Mouse (Mus musculus): ENCODE data around the gene Spic.
"Not testable (repeated sequence)": the region's sequence is repeated elsewhere in the genome, so short reads cannot be mapped to it uniquely, and the experiment has no call there.

The Spic gene

DNA sequence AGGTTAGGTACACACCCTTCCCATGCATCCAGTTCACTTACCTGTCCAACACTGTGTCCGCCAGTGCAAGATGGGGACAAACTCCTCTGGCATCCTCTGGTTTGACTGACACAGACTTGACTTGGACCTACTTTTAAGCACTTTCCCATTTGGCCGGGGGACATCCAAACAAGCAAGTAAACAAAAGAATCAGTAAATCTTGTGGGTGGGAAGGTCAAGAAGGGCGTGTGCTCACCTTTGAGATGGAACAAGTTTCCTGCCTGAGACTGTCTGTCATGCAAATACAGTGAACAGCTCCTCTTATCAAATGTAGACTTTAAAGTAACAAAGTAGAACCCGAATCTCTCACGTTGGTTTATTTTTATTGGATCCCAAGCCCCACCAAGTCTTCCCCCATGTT is at the start of gene Spic:
Spic (minus strand) TSS at position 91 of the 400 bp plus-strand sequence.
- no peak for DNase-seq

DNA sequence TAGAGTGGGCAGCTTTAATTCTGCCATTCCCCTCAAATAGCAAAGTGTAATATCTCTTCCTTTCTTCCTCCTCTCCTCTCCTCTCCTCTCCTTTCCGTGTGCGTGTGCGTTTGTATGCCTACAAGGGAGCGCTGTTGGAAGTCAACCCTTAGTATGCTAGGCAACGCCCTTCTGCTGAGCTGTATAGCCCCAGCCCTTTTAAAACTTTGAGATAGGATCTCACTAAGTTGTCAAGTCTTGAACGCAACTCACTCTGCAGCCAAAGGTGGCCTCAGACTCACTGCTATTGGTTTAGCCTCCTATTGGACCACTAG is 47.5 kb upstream of the Spic start:
- no peak for DNase-seq

DNA sequence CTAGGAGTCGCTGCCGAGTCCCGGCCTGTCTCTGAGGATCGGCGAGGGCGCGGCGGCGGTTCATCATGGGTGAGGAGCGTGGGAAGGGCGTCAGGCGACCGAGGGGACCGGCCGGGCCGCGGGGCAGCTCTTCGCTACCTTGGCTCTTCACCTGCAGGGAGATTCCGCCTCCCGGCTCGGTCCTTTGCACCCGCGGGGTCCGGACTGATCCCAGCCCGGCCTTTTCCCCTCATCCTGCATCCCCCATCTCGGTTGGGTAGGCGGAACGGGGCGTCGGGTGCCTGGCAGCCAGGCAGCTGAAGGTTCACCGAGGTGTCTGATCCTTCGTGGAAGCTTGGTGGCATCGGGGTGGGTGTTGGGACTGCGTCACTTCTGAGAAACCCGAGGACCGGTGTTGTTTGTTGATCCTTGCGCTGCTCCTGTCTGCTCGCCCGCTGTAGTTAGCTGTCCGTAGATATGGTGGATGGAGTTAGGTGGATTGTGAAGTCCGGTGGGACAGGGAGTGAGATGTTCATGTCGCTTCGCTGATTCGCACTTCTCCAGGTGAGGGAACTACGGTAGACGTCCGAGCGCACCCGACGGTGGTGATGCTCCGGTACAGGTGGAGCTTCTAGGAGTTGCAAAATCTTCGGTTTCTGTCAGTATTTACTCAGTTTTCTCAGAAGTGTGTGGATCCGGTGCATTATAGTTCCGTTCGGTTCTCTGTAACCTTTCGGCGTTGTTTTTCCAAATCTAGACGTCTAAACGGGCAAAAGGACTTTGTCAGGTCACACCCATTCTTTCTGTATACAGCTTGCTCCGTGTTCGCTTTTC is 46.9 kb upstream of the Spic start:
- DNase-seq: no peak

DNA sequence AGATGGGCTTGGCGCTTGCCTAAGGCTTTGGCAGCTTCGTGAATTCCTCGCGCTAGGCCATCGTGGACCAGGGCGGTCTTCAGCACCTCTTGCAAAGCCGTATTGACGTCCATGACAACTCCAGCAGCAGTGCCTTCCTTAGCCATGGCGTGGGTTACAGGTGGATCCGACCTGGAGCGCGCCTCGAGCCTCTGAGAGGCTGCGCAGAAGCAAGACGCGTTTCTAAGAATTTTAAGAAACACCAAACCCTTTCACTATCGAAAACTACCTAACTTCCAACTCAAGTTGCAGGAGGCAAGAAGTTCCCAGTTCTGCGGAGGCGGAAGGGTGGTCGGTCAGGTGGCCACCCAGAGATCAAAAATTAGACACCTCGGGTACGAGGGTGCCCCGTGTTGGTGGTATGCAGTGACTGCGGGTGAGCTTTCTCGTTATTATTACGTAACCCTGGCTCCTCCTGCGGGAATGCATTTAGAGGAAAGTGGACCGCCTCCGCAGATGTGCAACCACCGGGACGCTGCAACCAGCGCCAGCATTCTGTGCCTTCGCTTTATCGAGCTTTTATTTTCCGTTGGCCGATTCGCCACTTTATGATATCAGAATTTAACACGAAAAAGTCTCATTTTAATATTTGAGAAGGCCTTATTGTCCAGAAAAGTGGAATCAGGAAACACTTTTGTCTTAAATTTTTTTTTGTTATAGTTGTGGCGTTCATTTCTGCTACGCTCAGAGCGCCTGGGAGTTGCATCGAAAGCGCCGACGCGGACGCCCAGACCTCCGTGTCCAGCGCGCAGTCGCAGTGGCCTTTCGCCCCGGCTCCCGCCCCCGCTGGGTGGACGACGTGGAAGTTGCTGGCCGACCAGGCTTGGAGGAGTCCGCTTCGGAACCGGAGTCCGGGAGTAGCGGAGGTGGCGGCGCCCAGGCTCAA is 46.0 kb upstream of the Spic start, which contains the start of gene Arl1:
Arl1 (plus strand) TSS at position 288 of the 925 bp plus-strand sequence.
- DNase-seq: peak; percentile 91 to 96

DNA sequence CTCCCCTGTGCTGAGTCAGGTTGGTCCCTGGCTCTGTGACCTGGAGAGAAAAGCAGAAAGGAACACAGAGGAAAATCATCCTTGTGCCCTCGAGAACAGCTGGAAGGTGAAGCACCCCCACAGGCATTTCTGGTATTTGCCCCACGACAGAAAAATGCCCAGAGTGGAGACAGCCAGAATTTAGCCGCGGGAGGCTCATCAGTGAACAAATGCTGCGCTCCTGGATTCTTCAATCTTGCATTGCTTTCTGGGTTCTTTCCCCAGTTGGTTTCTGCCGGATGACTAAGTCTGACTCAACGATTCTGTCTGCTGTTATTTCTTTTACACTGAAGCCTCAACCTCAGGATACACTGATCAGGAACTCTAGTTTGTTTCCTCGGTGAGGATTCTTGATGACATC is 43.4 kb upstream of the Spic start:
- no peak for DNase-seq

DNA sequence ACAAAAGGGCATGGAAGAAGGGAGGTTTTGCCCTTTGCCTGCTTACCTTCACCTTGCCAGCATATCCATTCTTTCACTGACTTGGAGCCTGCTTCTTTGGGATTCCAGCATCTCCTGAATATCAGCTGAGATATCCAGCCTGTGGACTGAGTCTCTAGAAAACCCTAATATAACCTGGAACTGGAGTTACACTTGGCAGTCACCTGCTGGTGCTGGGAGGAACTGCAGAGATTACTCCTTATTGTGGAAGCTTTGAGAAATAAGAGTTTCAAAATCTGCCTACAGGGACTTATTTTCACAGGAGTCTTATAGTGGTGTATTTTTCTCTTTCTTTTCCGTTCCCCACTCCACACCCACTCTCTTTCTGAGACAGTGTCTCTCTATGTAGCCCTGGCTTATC is 42.3 kb upstream of the Spic start:
- peak in 1 of 2 experiments; percentile 14 for DNase-seq

DNA sequence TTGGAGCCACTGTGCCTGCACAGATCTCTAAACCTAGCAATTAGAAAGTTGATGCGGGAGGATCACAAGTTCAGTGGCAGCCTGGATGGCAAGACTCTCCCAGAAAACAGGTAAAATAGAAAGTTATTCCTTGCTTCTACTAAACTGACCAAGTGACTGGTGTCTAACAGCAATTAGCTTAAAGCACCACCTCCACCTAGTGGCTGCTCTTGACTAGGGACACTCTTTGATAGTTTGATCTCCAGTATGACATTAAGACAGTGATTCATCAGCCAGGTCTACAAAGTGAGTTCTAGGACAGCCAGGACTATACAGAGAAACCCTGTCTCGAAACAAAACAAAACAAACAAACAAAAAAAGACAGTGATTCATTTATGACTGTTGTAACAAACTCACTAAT is 40.5 kb upstream of the Spic start:
- no peak for DNase-seq

DNA sequence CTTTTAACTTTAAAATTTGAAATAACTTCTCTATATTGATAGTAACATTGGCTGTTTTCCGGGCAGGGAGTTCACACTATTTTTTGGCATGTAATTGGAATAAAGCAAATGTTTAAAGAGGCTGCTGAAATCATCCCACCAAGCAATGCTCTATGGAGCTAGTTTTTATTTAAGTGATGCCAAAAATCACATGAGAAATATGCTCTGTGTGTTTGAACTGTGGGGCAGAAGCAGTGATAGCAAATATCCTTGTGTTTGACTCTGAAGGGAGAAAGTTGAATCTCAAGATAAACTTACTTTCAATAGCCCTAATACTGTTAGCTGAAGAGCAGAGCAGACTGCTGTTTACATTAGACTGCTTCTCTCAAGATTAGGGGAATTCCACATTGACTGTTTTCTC is 34.8 kb upstream of the Spic start:
- DNase-seq: no peak

DNA sequence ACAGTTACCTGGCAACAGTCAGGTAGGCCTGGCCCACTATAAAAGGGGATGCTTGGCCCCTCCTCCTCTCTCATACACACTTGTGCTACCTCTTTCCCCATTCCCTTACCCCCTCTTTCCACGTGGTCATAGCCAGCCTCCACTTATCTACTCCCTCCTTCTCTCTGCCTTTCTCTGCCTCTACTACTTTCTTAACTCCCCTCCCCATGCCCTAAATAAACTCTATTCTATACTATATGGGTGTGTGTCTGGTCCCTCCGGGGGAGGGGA is 32.9 kb upstream of the Spic start:
- no peak for DNase-seq

DNA sequence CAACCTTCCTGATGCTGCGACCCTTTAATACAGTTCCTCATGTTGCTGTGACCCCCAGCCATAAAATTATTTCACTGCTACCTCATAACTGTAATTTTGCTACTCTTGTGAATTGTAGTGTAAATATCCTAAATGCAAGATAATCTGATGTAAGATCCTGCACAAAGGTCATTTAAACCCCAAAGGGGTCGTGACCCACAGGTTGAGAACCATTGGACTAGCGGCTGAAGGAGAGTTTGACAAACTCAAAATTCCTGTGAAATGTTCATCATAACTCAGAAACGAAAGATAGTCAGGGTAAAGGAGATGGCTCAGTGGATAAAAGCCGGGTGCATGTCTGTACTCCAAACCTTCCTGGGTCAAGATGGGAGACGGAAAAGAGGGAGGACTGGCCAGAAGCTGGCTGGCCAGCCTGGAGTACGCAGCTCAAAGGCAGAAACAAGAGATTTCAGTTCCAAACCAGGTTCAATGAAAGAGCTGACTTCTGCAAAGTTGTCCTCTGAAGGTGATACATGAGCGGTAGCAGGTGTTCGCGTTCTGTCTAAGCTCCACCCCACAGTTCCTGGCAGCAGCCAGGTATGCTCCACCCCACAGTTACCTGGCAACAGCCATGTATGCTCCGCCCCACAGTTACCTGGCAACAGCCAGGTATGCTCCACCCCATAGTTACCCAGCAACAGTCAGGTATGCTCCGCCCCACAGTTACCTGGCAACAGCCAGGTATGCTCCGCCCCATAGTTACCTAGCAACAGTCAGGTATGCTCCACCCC is 32.4 kb upstream of the Spic start:
- no peak for DNase-seq

DNA sequence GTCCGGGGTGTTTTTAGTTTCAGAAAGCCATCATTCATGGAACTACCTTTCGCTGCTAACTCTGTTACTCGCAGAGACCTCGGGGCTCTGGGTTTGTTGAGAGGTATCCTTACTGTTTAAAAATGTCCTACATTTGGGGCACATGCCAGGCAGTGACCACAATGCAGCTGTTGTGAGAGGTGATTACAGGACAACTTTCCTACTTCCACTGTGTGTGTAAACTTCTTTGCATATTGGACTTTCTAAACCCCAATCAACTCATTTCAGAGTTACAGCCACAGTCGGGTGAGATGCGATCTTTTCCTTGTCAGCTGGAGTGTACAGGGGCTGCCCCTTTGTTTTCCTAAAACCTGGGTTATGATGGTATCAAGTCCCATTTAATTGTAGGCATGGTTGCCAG is 30.8 kb upstream of the Spic start:
- DNase-seq: no peak

DNA sequence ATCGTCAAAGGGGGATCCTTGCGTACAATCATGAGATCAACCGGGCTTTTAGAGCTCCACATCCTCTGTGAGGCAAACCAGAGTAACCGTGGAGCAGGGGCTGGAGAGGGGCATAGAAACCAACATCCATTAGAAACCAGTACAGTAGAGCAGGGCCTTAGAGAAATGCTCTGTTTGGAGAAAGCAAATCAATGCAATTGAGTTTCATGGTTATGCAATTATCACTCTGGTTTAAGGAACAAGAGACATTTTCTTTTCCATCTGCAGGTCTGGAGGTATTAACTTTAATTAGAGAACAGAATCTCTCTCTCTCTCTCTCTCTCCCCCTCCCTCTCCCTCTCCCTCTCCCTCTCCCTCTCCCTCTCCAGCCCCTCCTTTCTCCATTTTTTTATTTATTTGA is 29.9 kb upstream of the Spic start:
- DNase-seq: no peak

DNA sequence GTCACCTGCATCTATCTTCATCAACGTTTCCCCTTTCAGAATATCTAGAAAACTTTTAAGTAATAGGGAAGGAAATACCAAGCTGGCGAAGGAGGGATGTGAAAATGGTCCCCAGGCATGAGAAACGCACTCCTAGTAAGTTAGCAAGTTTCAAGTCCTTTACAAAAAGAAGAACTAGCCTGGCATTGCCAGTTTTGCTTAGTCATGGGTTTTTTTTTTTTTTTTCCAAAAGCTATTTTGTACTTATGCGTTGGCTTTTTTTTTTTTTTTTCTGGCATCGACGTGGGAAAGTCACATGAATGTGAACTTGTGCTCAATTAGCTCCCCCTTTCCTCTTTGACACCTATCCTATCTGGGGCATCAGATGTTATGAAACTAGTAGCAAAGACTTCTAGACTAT is 27.5 kb upstream of the Spic start:
- no peak for DNase-seq

DNA sequence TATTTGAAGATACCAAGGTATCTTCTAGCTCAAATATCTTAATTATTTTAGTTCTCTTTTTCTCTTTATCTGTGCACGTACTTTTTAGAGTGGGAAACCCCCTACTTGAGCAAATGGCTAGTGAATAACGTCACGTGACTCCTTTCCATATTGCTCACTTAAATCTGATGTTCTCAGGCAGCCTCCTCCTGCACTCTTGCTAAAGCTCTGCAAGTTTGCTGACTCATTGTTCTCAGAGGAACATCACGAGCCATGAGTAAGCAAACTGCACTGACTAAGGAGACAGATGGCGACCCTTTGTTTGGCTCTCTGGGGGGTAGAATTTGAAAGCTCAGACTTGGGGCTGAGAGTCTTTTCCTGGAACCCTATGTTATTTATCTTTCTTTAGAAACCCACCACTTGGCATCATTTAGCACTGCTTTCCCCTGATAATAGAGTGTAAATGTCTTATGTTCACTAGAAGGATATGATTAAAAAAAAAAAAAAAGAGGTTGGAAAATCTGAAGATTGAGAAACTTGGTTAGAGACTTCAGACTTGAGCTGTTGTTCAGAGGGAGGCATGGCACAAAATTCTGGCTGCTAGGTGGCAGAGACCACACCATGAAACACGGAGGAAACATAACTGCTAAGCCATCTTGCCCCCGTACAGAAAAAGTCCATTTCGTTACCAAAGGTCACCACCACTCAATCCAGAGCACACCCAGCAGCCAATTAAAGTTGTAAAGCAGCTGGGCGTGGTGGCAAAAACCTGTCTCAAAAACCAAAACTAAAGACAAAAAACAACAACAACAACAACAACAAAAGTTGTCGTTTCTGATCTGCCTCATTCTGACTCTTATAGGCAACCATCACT is 24.1 kb upstream of the Spic start:
- no peak for DNase-seq

DNA sequence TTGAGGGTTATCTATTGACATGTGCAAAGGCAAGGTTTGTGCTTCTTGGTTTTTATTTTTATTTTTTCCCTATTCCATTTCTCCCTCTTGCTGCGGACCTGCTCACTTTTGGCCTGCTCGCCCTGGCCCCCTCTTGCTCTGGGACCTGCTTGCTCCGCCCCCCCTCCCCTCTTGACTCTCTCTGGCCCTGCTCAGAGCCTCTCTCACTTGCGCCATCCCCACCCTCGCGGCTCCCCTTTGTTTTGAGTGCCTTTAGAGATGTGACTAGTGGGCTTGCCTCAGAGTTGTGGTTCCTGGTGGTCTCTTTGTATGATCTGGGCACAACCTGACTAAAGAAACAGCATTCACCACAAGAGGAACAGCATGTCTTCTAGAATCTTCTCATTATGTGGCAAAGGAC is 16.1 kb upstream of the Spic start:
- no peak for DNase-seq

DNA sequence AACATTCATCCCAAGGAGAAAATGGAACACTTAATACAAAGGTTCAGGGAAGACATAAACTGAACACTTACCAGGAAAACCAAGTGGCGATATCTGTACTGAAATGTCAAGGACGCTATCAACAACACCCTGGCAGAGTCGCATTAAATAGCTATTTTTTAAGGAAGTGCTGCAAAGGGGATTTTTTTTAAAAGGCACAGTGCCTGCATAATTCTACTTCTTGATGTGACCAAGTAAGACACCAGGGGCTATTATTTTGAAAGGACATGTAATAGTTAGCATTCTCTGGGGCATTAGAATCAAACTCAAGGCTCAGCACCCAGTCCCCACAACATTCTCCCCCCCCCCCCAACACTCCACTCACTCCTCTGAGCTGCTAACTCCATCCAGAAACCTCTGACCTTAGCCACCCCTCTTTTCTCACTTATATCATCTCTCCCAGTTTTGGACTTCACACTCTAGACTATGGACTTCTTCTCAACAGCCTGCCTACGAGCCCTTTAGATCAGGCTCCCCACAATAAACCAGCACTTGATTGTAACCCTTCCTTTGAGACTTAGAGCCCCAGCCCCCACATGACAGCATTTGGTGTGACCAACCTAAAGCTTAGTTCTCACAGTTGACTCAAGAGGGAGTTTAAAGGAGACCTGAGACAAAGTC is 1.8 kb downstream of the Spic start:
- no peak for DNase-seq

DNA sequence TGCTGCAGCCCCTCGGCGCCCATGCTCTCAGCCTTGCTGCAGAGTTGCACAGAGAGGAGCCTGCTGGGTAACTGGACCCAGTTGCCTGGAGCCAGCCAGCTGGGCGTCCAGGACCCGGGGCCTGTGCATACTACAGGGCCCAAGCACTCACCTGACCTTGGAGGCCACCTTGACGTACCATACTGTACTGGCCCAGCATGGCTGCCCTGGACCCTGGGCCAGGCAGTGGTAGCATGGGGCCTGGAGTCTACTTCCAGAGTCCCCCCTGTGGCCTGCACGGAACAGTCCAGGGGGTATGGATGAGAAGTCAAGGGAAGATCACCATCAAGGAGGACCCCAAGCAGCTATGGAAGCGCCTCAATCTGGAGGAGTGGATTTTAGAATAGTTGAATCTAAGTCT is 12.0 kb downstream of the Spic start:
- no peak for DNase-seq

DNA sequence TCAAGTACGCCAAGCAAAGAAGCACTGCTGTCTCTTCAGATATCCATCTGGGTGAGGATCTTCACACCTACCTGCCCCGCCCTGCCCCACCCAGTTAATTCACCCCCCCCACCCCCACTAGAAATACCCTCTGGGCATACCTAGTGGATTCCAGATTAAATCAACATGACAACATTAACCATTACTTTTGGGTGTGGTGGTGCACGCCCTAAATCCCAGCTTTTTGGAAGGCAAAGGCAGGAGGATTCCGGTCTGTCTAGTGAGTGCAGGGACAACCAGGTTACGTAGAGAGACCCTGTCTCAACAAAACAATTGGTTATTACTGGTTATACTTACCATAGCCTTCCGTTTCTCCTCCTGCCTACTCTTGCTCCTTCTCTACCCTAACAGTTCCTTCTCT is 12.7 kb downstream of the Spic start:
- DNase-seq: no peak

DNA sequence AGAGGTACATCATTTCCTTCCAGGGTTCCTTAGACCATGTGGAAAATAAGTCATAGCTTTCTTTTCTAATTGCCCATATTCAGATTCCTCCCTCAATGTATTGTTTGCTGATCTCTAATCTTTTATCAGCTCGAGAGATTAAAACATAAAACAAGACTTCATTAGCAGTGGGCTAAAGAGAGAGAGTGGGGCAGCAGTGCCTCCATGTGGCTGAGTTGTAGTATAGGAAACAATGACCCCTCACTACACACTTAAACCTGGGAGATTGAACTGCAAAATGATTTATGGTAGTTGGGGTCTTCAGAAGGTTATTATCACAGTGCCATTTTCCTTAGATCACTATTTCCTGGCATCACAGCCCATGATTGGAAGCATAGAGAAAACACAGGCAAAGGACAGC is 15.1 kb downstream of the Spic start:
- peak in 1 of 2 experiments; percentile 3 for DNase-seq

DNA sequence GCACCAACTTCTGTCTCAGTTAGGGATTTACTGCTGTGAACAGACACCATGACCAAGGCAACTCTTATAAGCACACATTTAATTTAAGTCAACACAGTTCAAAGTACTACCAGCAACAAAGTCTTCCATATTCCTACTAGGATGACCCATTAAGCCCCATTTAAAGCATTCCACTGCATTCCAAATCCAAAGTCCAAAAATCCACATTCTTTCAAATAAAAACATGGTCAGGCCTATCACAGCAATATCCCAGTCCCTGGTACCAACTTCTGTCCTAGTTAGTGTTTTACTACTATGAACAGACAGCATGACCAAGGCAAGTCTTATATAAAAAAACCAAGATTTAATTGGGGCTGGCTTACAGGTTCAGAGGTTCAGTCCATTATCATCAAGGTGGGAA is 21.0 kb downstream of the Spic start:
- not testable (repeated sequence) for DNase-seq

DNA sequence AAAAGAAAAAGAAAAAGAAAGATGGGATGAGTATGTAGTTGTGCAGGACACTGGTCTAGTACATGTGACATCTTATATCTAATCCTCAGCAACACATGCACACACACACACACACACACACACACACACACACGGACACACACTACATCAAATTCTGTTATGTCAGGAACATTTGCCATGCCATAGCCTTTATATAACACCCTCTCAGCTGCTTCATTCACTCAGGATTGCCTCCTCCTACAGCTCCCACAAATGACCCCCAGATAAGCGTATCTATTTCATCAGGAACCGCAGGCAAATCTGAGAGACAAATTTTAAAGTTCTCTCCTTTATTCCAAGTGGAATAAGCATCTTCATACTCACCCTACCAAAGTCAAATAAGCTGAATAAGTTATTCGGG is 25.9 kb downstream of the Spic start:
- DNase-seq: no peak

DNA sequence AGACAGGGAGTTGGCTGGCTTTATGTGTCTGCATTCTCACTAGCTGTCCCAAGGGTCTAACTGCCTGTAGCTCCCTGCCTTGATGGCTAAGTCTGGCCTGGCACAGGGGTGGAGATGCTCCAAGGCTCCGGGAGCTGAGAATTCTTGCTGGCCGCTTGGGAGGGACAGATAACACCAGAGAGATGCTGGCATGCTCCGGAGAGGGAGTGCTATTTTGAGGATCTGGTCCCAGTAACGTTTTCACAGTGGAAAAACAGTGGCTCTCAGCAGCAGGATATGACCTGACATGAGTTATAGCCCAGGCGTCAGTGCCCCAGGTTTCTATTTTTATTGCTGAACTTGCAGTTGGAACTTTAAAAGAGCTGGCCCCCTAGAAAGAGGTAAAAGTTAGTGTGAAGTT is 39.4 kb downstream of the Spic start:
- DNase-seq: no peak

All from cerebellum, adult 18-20 months (tissue).